Mouse (Mus musculus): ENCODE data around the gene Dnajc28.

- TF ChIP-seq CTCF (IDR thresholded peaks at IDR 0.05; ENCODE audit: low read depth) (no peak), EP300 (IDR thresholded peaks at IDR 0.05; ENCODE audit: low read depth) (no peak)
These were observed 25.6 kb downstream of the Dnajc28 start for GRCm38 (mm10) chr16:91593262-91593661.
